Mouse (Mus musculus): ENCODE data around the gene Trp73. TPM values are rescaled to one million over a fixed set of nuclear protein-coding genes. Genes with fewer than 3 reads are reported as not detected.

Trp73 gene
- polyA plus RNA-seq, 1 experiment, result not detected

- peak overlapping the region; percentile 70 for H3K4me3 ChIP-seq (replicated peaks; ENCODE audit: control insufficient read depth, low read depth, low read length)
- 0 out of 2 replicates have a peak, but pooled peaks cover 2% of the 10 kb centered on the region for H3K4me1 ChIP-seq (ENCODE audit: control insufficient read depth, insufficient read depth, low read length)
- H3K27ac ChIP-seq (ENCODE audit: control insufficient read depth, insufficient read depth, low read depth, low read length, poor library complexity), result peak overlapping the region; percentile 88
- TF ChIP-seq CTCF (IDR thresholded peaks at IDR 0.05; ENCODE audit: control insufficient read depth, insufficient read depth, low read length) (no peak), POLR2A (IDR thresholded peaks at IDR 0.05; ENCODE audit: borderline replicate concordance, control insufficient read depth, low read depth, low read length) (peak; percentile 58; the same call in 1 of the 2 replicates)
- 37% methylated on average over 8 of the region's 8 CpGs for WGBS
These were observed 116.0 kb downstream of the Trp73 start for GRCm38 (mm10) chr4:154023754-154024601.

- H3K27ac ChIP-seq (ENCODE audit: control insufficient read depth, insufficient read depth, low read depth, low read length, poor library complexity), result peak overlapping the region; percentile 88
- 0 out of 2 replicates have a peak, but pooled peaks cover 2% of the 10 kb centered on the region for H3K4me1 ChIP-seq (ENCODE audit: control insufficient read depth, insufficient read depth, low read length)
- TF ChIP-seq CTCF (IDR thresholded peaks at IDR 0.05; ENCODE audit: control insufficient read depth, insufficient read depth, low read length) (no peak), POLR2A (IDR thresholded peaks at IDR 0.05; ENCODE audit: borderline replicate concordance, control insufficient read depth, low read depth, low read length) (no peak)
- 61% methylated on average over 4 of the region's 4 CpGs for WGBS
- no peak overlapping the region for H3K4me3 ChIP-seq (replicated peaks; ENCODE audit: control insufficient read depth, low read depth, low read length)
These were observed 117.2 kb downstream of the Trp73 start for GRCm38 (mm10) chr4:154022844-154023243.

GRCm38 (mm10) chr4:154022407-154022806 is 117.6 kb downstream of the Trp73 start:
- TF ChIP-seq POLR2A (IDR thresholded peaks at IDR 0.05; ENCODE audit: borderline replicate concordance, control insufficient read depth, low read depth, low read length) (no peak), CTCF (IDR thresholded peaks at IDR 0.05; ENCODE audit: control insufficient read depth, insufficient read depth, low read length) (no peak)
- H3K4me3 ChIP-seq (replicated peaks; ENCODE audit: control insufficient read depth, low read depth, low read length), result no peak overlapping the region
- 79% methylated on average over 4 of the region's 4 CpGs for WGBS
- 0 out of 2 replicates have a peak, but pooled peaks cover 2% of the 10 kb centered on the region for H3K4me1 ChIP-seq (ENCODE audit: control insufficient read depth, insufficient read depth, low read length)
- H3K27ac ChIP-seq (ENCODE audit: control insufficient read depth, insufficient read depth, low read depth, low read length, poor library complexity), result no peak overlapping the region

GRCm38 (mm10) chr4:154021432-154021831 is 118.6 kb downstream of the Trp73 start:
- 88% methylated on average over 9 of the region's 9 CpGs for WGBS
- H3K4me3 ChIP-seq (replicated peaks; ENCODE audit: control insufficient read depth, low read depth, low read length), result no peak overlapping the region
- no peak overlapping the region for H3K27ac ChIP-seq (ENCODE audit: control insufficient read depth, insufficient read depth, low read depth, low read length, poor library complexity)
- no peak for TF ChIP-seq POLR2A (IDR thresholded peaks at IDR 0.05; ENCODE audit: borderline replicate concordance, control insufficient read depth, low read depth, low read length)
- TF ChIP-seq CTCF (IDR thresholded peaks at IDR 0.05; ENCODE audit: control insufficient read depth, insufficient read depth, low read length), result no peak
- H3K4me1 ChIP-seq (ENCODE audit: control insufficient read depth, insufficient read depth, low read length), result 0 out of 2 replicates have a peak, but pooled peaks cover 2% of the 10 kb centered on the region

- TF ChIP-seq POLR2A (IDR thresholded peaks at IDR 0.05; ENCODE audit: borderline replicate concordance, control insufficient read depth, low read depth, low read length) (no peak), CTCF (IDR thresholded peaks at IDR 0.05; ENCODE audit: control insufficient read depth, insufficient read depth, low read length) (peak; percentile 79)
- no peak overlapping the region for H3K4me3 ChIP-seq (replicated peaks; ENCODE audit: control insufficient read depth, low read depth, low read length)
- H3K4me1 ChIP-seq (ENCODE audit: control insufficient read depth, insufficient read depth, low read length), result 0 out of 2 replicates have a peak, but pooled peaks cover 2% of the 10 kb centered on the region
- 49% methylated on average over 7 of the region's 7 CpGs for WGBS
- no peak overlapping the region for H3K27ac ChIP-seq (ENCODE audit: control insufficient read depth, insufficient read depth, low read depth, low read length, poor library complexity)
These were observed 120.4 kb downstream of the Trp73 start for GRCm38 (mm10) chr4:154019571-154019970.

GRCm38 (mm10) chr4:154015476-154015875 is 124.5 kb downstream of the Trp73 start:
- H3K27ac ChIP-seq (ENCODE audit: control insufficient read depth, insufficient read depth, low read depth, low read length, poor library complexity), result no peak overlapping the region
- H3K4me3 ChIP-seq (replicated peaks; ENCODE audit: control insufficient read depth, low read depth, low read length), result no peak overlapping the region
- no peak for TF ChIP-seq CTCF (IDR thresholded peaks at IDR 0.05; ENCODE audit: control insufficient read depth, insufficient read depth, low read length)
- TF ChIP-seq POLR2A (IDR thresholded peaks at IDR 0.05; ENCODE audit: borderline replicate concordance, control insufficient read depth, low read depth, low read length), result no peak
- peaks cover 7% of the 10 kb centered on the region for H3K4me1 ChIP-seq (ENCODE audit: control insufficient read depth, insufficient read depth, low read length)
- WGBS, result 87% methylated on average over 11 of the region's 11 CpGs

GRCm38 (mm10) chr4:154012132-154012882 is 127.7 kb downstream of the Trp73 start:
- H3K27ac ChIP-seq (ENCODE audit: control insufficient read depth, insufficient read depth, low read depth, low read length, poor library complexity), result peak overlapping the region; percentile 35; the same call in 1 of the 2 replicates

GRCm38 (mm10) chr4:154011646-154012089 is 128.3 kb downstream of the Trp73 start, which contains the start of gene Lrrc47:
TSS of gene Lrrc47 (plus strand) at chr4:154011731.
- WGBS, result under 1% methylated on average over 59 of the region's 59 CpGs
- Histone ChIP-seq H3K4me1 (ENCODE audit: control insufficient read depth, insufficient read depth, low read length) (peaks cover 7% of the 10 kb centered on the region), H3K4me3 (replicated peaks; ENCODE audit: control insufficient read depth, low read depth, low read length) (peak within 1 kb of the TSS; percentile 81), H3K27ac (ENCODE audit: control insufficient read depth, insufficient read depth, low read depth, low read length, poor library complexity) (peak within 1 kb of the TSS; percentile 35; the same call in 1 of the 2 replicates)
- TF ChIP-seq POLR2A (IDR thresholded peaks at IDR 0.05; ENCODE audit: borderline replicate concordance, control insufficient read depth, low read depth, low read length), result peak; percentile 34; the same call in 1 of the 2 replicates
- TF ChIP-seq CTCF (IDR thresholded peaks at IDR 0.05; ENCODE audit: control insufficient read depth, insufficient read depth, low read length), result no peak

More at GRCm38 (mm10) chr4:154012132-154012882, 127.7 kb downstream of the Trp73 start:
- H3K4me3 ChIP-seq (replicated peaks; ENCODE audit: control insufficient read depth, low read depth, low read length), result peak overlapping the region; percentile 81
- peaks cover 7% of the 10 kb centered on the region for H3K4me1 ChIP-seq (ENCODE audit: control insufficient read depth, insufficient read depth, low read length)
- TF ChIP-seq POLR2A (IDR thresholded peaks at IDR 0.05; ENCODE audit: borderline replicate concordance, control insufficient read depth, low read depth, low read length), result no peak
- TF ChIP-seq CTCF (IDR thresholded peaks at IDR 0.05; ENCODE audit: control insufficient read depth, insufficient read depth, low read length), result no peak
- WGBS, result 1% methylated on average over 55 of the region's 55 CpGs

Measured in bone marrow, adult 2 months (tissue).